Mouse (Mus musculus) hindbrain, embryonic 15.5 days (tissue): ENCODE measurements at regions not wholly inside any gene's neighbourhood (a gene's known extent, or its start where the extent isn't known, plus 50 kb on each side); places are given as distances from the start of the nearest gene placed in this dataset.
A peak's percentile ranks its signal among the peaks of the same experiment; 100 is the strongest.

Experiments
- ATAC-seq: fragments of 200-750 bp; cut with Nextera tagmentation; 2 replicates; pipeline ENCODE4 v1.8.0; 2017; ENCODE audit warnings: low read depth, moderate number of reproducible peaks, moderate TSS enrichment; ENCODE audit not compliant: low FRiP score
- H3K27ac ChIP-seq: fragments of 300-500 bp; sonication (generic); replicated peaks from 2 replicates; pipeline ENCODE4 v1.5.1; 2015; ENCODE audit warnings: mild to moderate bottlenecking, inconsistent platforms
- H3K27me3 ChIP-seq: fragments of 300-500 bp; sonication (generic); 2 replicates; pipeline ENCODE4 v1.6.1; 2015; ENCODE audit warnings: control low read depth, inconsistent platforms
- H3K36me3 ChIP-seq: fragments of 300-500 bp; sonication (generic); 2 replicates; pipeline ENCODE4 v1.6.1; 2015; ENCODE audit warnings: control low read depth, inconsistent platforms
- H3K4me1 ChIP-seq: fragments of 300-500 bp; sonication (generic); replicated peaks from 2 replicates; pipeline ENCODE4 v1.6.1; 2015; ENCODE audit warnings: control low read depth, inconsistent platforms
- H3K4me2 ChIP-seq: fragments of 300-500 bp; sonication (generic); 2 replicates; pipeline ENCODE4 v1.6.1; 2015; ENCODE audit warnings: moderate library complexity, mild to moderate bottlenecking, inconsistent platforms
- H3K4me3 ChIP-seq: fragments of 300-500 bp; sonication (generic); 2 replicates; pipeline ENCODE4 v1.5.1; 2015; ENCODE audit warnings: mild to moderate bottlenecking, inconsistent platforms
- H3K9ac ChIP-seq: fragments of 300-500 bp; sonication (generic); 2 replicates; pipeline ENCODE4 v1.6.1; 2015; ENCODE audit warnings: inconsistent platforms
- H3K9me3 ChIP-seq: fragments of 300-500 bp; sonication (generic); 2 replicates; pipeline ENCODE4 v1.6.1; 2016; ENCODE audit warnings: control low read depth, inconsistent platforms
- WGBS: fragments of 180-500 bp; shearing (Covaris S2); methylation state at CpG from one replicate; pipeline ENCODE4 v1.1.7; 2015; 5-methylcytosine and 5-hydroxymethylcytosine counted together

DNA sequence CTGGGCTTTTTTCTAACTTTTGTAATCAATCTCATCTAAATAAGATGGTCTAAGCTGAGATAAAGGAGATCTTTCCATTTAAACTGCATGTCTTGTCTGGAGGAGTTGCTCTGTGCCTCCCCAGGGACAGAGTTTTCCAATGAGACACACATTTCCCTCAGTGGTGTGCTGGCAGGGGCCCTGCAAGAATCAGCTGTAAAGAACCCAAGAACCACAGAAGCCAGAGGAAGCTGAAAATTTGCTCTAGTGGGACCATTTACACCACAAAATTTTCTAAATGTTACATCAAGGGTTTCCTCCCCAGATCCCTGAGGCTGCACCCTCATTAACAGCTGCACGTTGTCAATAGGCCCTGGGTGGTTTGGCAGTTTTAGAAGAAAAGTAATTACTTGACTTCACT is 301.0 kb upstream of the Ttc14 start:
- ATAC-seq, result no peak
- H3K9me3 ChIP-seq, result no peaks in the 10 kb centered on the region
- H3K9ac ChIP-seq, result no peak overlapping the region
- no peaks in the 10 kb centered on the region for H3K4me1 ChIP-seq
- no peaks in the 10 kb centered on the region for H3K27me3 ChIP-seq
- H3K27ac ChIP-seq, result no peak overlapping the region
- H3K36me3 ChIP-seq, result no peaks in the 10 kb centered on the region
- no peak overlapping the region for H3K4me3 ChIP-seq
- 74% methylated on average over 1 of the region's 1 CpGs for WGBS
- no peak overlapping the region for H3K4me2 ChIP-seq

DNA sequence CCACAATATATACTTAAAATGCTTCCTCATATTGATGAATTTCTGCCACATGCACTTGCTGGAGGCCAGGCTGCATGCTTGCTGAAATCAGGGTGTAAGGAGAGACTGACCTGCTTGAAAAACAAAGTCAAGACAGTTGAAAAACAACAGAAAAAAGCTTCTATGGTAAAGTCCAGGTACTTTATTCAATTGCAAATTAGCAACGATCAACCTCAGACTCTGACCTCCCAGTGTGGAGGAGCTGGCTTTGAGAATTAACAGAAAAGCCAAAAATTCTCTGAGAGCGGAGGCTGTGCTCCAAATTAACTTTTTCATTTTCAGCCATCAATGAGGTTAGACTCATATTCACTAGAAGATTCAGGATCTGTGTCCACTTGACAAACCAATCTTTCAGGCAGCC is 291.4 kb upstream of the Ttc14 start:
- no peaks in the 10 kb centered on the region for H3K9me3 ChIP-seq
- no peak overlapping the region for H3K27ac ChIP-seq
- H3K36me3 ChIP-seq, result no peaks in the 10 kb centered on the region
- no peak overlapping the region for H3K4me3 ChIP-seq
- 67% methylated on average over 2 of the region's 2 CpGs for WGBS
- no peak for ATAC-seq
- H3K4me2 ChIP-seq, result no peak overlapping the region
- H3K9ac ChIP-seq, result no peak overlapping the region
- no peaks in the 10 kb centered on the region for H3K27me3 ChIP-seq
- H3K4me1 ChIP-seq, result no peaks in the 10 kb centered on the region

- H3K9me3 ChIP-seq, result no peaks in the 10 kb centered on the region
- H3K4me1 ChIP-seq, result no peaks in the 10 kb centered on the region
- H3K9ac ChIP-seq, result no peak overlapping the region
- WGBS, result 98% methylated on average over 1 of the region's 1 CpGs
- ATAC-seq, result no peak
- H3K27me3 ChIP-seq, result no peaks in the 10 kb centered on the region
- H3K27ac ChIP-seq, result no peak overlapping the region
- no peaks in the 10 kb centered on the region for H3K36me3 ChIP-seq
- no peak overlapping the region for H3K4me3 ChIP-seq
- H3K4me2 ChIP-seq, result no peak overlapping the region
These were observed 255.5 kb upstream of the Ttc14 start for GRCm38 (mm10) chr3:33544161-33544560.

GRCm38 (mm10) chr3:33562670-33563360 is 236.8 kb upstream of the Ttc14 start:
- no peaks in the 10 kb centered on the region for H3K27me3 ChIP-seq
- 73% methylated on average over 4 of the region's 4 CpGs for WGBS
- H3K4me3 ChIP-seq, result no peak overlapping the region
- H3K4me2 ChIP-seq, result no peak overlapping the region
- ATAC-seq, result peak; percentile 66; the same call in 1 of the 2 replicates
- H3K36me3 ChIP-seq, result no peaks in the 10 kb centered on the region
- H3K4me1 ChIP-seq, result no peaks in the 10 kb centered on the region
- H3K27ac ChIP-seq, result no peak overlapping the region
- no peak overlapping the region for H3K9ac ChIP-seq
- no peaks in the 10 kb centered on the region for H3K9me3 ChIP-seq

DNA sequence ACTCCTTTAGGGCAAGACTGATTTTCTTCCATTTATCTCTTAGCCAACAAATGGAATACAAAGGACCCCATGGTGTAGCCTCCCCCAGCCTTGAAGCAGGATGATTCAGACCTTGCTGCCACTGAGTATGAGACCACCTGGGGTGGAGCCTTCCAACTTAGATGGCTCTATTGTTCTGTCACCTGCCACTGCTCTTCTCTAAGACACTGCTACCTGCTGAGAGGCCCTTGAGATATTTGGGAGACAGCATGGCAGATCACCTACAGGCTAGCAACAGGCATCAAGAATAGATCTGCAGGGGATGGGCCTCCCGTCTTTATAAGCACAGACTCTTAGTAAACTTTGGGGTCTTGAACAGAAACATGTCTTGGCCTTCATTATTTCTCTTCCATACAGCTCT is 219.0 kb upstream of the Ttc14 start:
- Histone ChIP-seq H3K4me3 (no peak overlapping the region), H3K27ac (no peak overlapping the region), H3K4me2 (no peak overlapping the region), H3K9me3 (no peaks in the 10 kb centered on the region), H3K36me3 (no peaks in the 10 kb centered on the region), H3K9ac (no peak overlapping the region), H3K4me1 (no peaks in the 10 kb centered on the region), H3K27me3 (no peaks in the 10 kb centered on the region)
- WGBS, result 30% methylated on average over 1 of the region's 1 CpGs
- ATAC-seq, result no peak

DNA sequence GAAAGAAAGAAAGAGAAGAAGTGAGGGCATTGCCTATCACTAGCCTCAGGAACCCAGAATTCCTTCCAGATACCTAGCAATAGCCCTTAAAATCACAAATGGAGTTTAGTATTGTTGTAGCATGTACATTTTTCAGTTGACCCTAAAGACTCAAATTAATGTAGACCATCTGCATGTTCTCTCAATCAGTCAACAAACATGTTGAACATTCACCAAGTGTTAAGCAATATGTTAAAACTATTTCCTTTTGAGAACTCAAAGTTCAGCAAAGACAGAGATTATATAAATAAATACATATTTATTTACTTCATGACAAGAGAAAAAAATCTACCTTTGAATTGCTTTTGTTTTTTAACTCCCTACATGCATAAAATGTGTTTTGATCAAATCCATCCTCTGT is 185.4 kb upstream of the Ttc14 start:
- no peak overlapping the region for H3K4me3 ChIP-seq
- H3K4me2 ChIP-seq, result no peak overlapping the region
- no peak overlapping the region for H3K9ac ChIP-seq
- H3K4me1 ChIP-seq, result no peaks in the 10 kb centered on the region
- no peaks in the 10 kb centered on the region for H3K27me3 ChIP-seq
- H3K9me3 ChIP-seq, result no peaks in the 10 kb centered on the region
- no peak for ATAC-seq
- no peak overlapping the region for H3K27ac ChIP-seq
- H3K36me3 ChIP-seq, result no peaks in the 10 kb centered on the region

DNA sequence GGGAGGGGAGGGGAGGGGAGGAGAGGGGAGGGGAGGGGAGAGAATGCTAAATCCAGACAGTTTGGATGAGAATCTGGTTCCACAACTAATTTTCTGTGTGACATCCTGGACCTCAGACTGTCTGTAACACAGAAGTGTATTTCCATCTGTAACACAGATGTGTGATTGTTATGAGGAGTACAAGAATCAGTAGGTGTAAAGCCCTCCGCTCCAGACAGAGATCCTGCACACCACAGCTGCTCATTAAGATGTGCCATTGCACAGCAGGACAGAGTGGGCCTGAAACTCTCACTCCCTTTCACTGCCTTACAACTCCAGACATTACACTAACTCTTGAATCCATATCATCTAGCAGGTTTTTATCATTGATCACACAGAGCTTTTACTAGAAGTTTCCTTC is 182.8 kb upstream of the Ttc14 start:
- Histone ChIP-seq H3K27ac (no peak overlapping the region), H3K36me3 (no peaks in the 10 kb centered on the region), H3K27me3 (no peaks in the 10 kb centered on the region), H3K4me2 (no peak overlapping the region), H3K4me1 (no peaks in the 10 kb centered on the region), H3K4me3 (no peak overlapping the region), H3K9ac (no peak overlapping the region), H3K9me3 (no peaks in the 10 kb centered on the region)
- ATAC-seq, result no peak
- 73% methylated on average over 1 of the region's 1 CpGs for WGBS

GRCm38 (mm10) chr3:33632928-33633514 is 166.6 kb upstream of the Ttc14 start:
- Histone ChIP-seq H3K27me3 (no peaks in the 10 kb centered on the region), H3K9ac (no peak overlapping the region), H3K9me3 (no peaks in the 10 kb centered on the region), H3K4me2 (no peak overlapping the region), H3K4me3 (no peak overlapping the region), H3K36me3 (no peaks in the 10 kb centered on the region), H3K4me1 (no peaks in the 10 kb centered on the region), H3K27ac (no peak overlapping the region)
- ATAC-seq, result no peak
- WGBS, result 82% methylated on average over 2 of the region's 2 CpGs

GRCm38 (mm10) chr3:33658597-33658996 is 141.0 kb upstream of the Ttc14 start:
- H3K36me3 ChIP-seq, result no peaks in the 10 kb centered on the region
- no peaks in the 10 kb centered on the region for H3K4me1 ChIP-seq
- no peaks in the 10 kb centered on the region for H3K9me3 ChIP-seq
- 84% methylated on average over 5 of the region's 5 CpGs for WGBS
- no peak overlapping the region for H3K4me2 ChIP-seq
- H3K27ac ChIP-seq, result no peak overlapping the region
- no peak overlapping the region for H3K4me3 ChIP-seq
- H3K27me3 ChIP-seq, result no peaks in the 10 kb centered on the region
- no peak overlapping the region for H3K9ac ChIP-seq
- no peak for ATAC-seq
